Mouse (Mus musculus) cortical plate, adult 2 months (tissue): ENCODE data around the gene Abt1.

Experiments used
- CTCF ChIP-seq: fragments of 200-500 bp; IDR thresholded peaks from 2 replicates; pipeline ENCODE4 v1.5.1; 2011; ENCODE audit warnings: mild to moderate bottlenecking, control low read depth, low read length; ENCODE audit not compliant: insufficient read depth; ENCODE audit errors: extremely low read depth
- POLR2A ChIP-seq: fragments of 200-500 bp; IDR thresholded peaks from 2 replicates; pipeline ENCODE4 v1.6.1; 2011; ENCODE audit warnings: mild to moderate bottlenecking, low read length, control low read depth; ENCODE audit not compliant: insufficient read depth; ENCODE audit errors: extremely low read depth

GRCm38 (mm10) chr13:23431351-23431771 lies 7.7 kb upstream of the Abt1 start:
- no peak for TF ChIP-seq POLR2A
- no peak for TF ChIP-seq CTCF
